Mouse (Mus musculus) cerebellum, adult 9-11 months (tissue): ENCODE measurements around the gene Il23a.
"Not testable (repeated sequence)": the region's sequence is repeated elsewhere in the genome, so short reads cannot be mapped to it uniquely, and the experiment has no call there.

Experiments
- DNase-seq: peaks from one replicate; pipeline ENCODE4 v3.0.0; 2022

Il23a gene

GRCm38 (mm10) chr10:128263393-128264310, 34.9 kb downstream of the Il23a start:
- DNase-seq, result no peak

- DNase-seq, result no peak
Measured at GRCm38 (mm10) chr10:128262300-128262699, 36.3 kb downstream of the Il23a start.

GRCm38 (mm10) chr10:128260376-128260775, 38.2 kb downstream of the Il23a start:
- DNase-seq, result not testable (repeated sequence)

GRCm38 (mm10) chr10:128259946-128260345, 38.6 kb downstream of the Il23a start:
- no peak for DNase-seq

GRCm38 (mm10) chr10:128258953-128259352, 39.6 kb downstream of the Il23a start:
- DNase-seq, result no peak

GRCm38 (mm10) chr10:128256328-128256727, 42.2 kb downstream of the Il23a start:
- DNase-seq, result no peak

- no peak for DNase-seq
Measured at GRCm38 (mm10) chr10:128255925-128256324, 42.6 kb downstream of the Il23a start.

- DNase-seq, result no peak
Measured at GRCm38 (mm10) chr10:128253677-128254255, 44.8 kb downstream of the Il23a start, which contains the start of gene Apon. TSS of gene Apon (plus strand) at chr10:128254096.

- no peak for DNase-seq
Measured at GRCm38 (mm10) chr10:128250565-128250964, 48.0 kb downstream of the Il23a start.

- DNase-seq, result no peak
Measured at GRCm38 (mm10) chr10:128247020-128247732, 51.4 kb downstream of the Il23a start.
